Mouse (Mus musculus): Measurements from ENCODE around the gene Lce1i.
"Not testable (repeated sequence)": the region's sequence is repeated elsewhere in the genome, so short reads cannot be mapped to it uniquely, and the experiment has no call there.

The Lce1i gene

DNA sequence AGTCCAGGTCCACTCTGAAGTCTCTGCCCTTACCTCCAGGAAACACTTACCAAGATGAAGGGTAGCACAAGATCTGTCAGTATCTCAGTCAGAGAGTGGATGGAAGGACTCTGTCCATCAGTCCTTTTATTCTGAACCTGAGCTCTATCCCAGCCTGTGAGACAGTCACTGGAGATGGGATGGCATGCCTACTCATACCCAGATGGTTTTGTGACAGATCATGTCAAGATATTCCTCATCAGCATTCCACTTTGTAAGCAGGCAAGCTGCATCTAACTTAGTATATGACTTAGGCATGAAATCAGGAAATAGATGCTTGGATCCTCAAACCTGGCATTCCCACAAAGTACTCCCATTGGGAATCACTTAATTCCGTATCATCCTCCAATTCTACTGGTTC lies at the start of gene Lce1i:
Lce1i (minus strand) TSS at position 101 of the 400 bp plus-strand sequence.
- no peak for DNase-seq (ENCODE audit: low spot score)

DNA sequence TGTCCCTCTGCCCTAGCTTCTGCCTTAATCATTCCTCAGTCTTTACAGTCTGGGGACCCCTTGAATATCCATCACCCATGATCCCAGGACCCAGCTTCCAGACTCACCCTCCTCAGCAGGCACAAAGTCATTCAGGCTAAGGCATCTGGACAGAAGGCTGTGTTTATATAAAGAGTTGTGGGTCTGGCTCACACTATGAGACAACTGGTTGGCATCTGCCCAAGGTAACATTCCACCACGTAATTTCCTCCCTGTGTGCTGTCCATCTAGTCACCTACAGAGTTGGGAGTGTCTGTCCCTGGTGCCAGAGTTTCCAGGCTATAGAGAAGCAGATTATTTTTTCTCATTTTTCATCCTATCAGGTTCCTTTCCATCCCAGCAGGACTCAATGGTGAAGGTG lies 48.4 kb upstream of the Lce1i start, which contains the start of gene Kprp:
Kprp (minus strand) TSS at position 140 of the 400 bp plus-strand sequence.
- DNase-seq (ENCODE audit: low spot score) = no peak

DNA sequence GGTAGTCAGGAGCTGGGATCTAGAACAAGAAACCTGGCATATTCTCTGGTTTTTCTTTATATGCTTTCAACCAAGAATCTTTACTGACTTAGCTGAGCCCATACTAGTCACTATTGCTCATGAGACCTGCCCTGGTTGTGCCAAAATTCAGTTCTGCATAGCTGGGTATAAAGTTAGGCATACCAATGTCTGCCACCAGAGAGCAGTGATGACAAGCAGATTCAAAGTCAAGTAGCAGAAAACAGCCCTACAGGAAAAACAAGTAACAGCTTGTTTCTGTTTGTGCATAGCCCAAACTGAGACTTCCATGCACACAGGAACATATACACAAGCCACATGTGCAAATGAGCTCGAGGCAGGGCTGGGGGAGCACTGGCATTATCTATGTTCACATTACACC lies 47.1 kb upstream of the Lce1i start:
- DNase-seq (ENCODE audit: low spot score) = no peak

DNA sequence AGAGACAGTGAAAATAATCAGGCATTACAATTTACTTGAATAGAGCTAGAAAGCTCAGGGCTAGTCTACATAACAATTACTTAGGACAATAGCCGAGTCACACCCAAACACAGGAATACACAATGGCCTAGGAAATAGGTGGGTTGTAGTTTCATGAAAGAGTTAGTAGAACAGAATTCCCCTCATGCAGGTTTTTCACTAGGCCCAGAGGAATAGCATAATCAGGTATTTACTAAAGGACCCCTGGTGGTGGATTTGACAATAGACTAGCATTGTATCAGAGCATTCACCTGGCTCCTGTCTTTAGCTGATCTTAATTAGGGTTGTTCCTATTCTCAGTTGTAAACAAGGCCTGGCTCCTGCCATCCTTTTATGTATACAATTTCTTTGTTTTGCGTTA lies 37.3 kb upstream of the Lce1i start:
- DNase-seq (ENCODE audit: low spot score) = not testable (repeated sequence)

DNA sequence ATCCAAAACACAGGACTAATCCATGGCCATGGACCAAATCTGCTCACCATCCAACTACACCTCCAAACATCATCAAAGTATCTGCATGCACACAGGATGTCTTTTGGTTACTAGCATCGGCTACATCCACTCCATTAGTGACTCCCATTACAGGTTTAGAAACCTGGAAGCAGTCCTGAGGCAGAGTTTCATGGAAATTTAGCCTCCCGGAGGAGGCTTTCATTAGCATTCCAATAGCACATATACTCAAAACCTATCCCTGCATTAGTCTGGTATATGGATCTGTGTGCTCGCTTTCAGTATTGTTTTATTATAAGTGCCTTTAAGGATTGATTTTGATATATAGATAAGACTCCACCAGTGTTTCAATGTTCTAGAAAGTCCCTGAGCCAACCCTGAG lies 36.9 kb upstream of the Lce1i start:
- no peak for DNase-seq (ENCODE audit: low spot score)

DNA sequence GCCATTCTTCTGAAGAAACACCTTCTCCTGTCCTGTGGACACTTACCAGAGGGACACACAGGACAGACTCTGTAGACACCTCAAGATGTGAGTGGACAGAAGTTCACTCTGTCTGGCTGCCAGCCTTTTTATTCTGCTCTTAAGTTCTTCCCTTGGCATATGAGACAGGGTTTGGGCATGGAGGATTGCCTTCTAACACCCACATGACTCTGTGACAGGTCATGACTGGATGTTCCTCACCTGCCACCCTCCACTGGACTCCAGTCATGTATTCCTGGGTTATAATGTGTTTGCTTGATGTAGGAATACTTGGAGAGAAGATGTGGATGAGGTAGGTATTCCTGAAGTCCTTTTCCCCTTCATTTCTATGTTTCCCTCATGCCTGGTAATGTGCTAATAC lies 29.1 kb upstream of the Lce1i start, which contains the start of gene Lce1k:
Lce1k (minus strand) TSS at position 101 of the 400 bp plus-strand sequence.
- no peak for DNase-seq (ENCODE audit: low spot score)

DNA sequence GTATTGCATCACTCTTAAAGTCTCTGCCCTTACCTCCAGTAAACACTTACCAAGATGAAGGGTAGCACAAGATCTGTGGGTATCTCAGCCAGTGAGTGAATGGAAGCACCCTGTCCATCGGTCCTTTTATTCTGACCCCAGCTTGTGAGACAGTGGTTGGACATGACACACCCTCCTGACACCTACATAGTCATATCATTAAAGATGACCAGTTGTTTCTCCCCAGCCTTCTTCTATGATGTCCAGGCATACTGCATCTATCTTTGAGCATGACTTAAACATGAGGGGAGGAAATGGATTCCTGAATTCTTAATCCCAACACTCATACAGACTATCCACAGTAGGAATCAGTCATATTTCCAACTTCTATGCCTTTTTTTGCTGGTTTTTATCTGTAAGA lies 11.7 kb upstream of the Lce1i start, which contains the start of gene Lce1j:
Lce1j (minus strand) TSS at position 101 of the 400 bp plus-strand sequence.
- DNase-seq (ENCODE audit: low spot score) = no peak

DNA sequence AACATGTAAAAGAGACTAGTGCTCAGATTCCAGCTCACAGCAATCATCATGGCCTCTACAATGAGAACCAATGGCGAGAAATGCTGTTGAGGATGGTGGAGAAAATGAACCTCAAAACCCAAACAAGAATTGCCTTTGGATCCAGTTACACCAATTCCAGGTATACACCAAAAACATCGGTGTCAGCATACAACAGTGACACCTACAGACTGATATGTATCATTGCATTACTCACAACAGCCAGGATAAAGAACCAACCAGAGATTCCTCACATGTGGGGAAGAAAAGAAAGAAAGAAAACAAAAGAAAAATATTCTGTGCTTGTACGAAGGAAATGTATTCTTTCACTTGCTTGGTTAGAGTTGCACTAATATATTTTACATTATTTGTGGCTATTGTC lies 7.1 kb downstream of the Lce1i start:
- DNase-seq (ENCODE audit: low spot score) = no peak

DNA sequence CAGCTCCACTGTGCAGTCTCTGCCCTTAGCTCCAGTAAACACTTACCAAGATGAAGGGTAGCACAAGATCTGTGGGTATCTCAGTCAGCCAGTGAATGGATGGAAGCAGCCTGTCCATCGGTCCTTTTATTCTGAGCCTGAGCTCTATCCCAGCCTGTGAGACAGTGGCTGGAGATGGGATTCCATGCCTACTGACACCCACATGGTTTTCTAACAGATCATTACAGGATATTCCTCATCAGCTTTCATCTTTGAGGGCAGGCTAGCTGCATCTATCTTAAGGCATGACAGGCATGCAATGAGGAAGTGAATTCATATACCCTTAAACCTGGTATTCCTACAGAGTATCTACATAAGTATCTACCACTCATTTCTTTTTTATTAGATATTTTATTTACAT lies 13.7 kb downstream of the Lce1i start, which contains the start of gene Lce1h:
Lce1h (minus strand) TSS at position 101 of the 400 bp plus-strand sequence.
- no peak for DNase-seq (ENCODE audit: low spot score)

DNA sequence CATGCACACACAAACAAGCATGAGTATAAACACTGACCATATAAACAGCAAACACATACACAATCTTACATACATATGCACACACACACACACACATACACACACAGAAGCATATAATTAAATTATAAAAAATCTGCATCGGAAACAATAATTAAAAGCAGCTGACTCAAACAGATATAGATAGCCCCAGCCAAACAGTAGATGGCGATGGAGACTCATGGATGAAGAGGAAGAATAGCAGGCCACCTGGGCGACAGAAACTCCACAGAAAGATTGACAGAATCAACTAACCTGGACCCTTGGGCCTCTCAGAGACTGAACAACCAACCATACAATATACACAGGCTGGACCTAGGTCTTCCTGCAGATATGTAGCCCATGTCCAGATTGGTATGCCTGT lies 25.5 kb downstream of the Lce1i start:
- no peak for DNase-seq (ENCODE audit: low spot score)

DNA sequence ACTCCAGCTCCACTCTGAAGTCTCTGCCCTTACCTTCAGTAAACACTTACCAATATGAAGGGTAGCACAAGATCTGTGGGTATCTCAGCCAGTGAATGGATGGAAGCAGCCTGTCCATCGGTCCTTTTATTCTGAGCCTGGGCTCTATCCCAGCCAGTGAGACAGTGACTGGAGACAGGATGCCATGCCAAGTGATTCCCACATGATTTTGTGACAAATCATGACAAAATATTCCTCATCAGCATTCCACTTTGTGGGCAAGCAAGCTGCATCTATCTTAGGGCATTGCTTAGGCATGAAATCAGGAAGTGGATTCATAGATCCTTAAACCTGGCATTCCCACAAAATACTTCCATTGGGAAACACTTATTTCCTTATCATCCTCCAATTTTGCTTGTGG lies 26.5 kb downstream of the Lce1i start, which contains the start of gene Lce1g:
Lce1g (minus strand) TSS at position 101 of the 400 bp plus-strand sequence.
- no peak for DNase-seq (ENCODE audit: low spot score)

DNA sequence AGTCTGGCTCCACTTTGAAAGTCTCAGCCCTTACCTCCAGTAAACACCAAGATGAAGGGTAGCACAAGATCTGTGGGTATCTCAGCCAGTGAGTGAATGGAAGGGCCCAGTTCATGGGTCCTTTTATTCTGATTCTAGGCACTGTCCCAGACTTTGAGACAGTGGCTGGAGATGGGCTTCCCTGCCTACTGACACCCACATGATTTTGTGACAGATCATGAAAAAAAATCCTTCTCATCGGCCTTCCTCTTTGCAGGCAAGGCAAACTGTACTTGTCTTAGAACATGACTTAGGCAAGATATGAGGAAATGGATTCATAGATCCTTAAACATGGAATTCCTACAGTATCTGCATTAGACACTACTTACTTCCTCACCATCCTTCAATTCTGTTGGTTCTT lies 39.7 kb downstream of the Lce1i start, which contains the start of gene Gm38119:
Gm38119 (minus strand) TSS at position 101 of the 400 bp plus-strand sequence.
- no peak for DNase-seq (ENCODE audit: low spot score)

All from c-Kit-positive CD71-positive TER-119-positive erythroid progenitor cells, embryonic 14.5 days (primary cell).